Mouse (Mus musculus): ENCODE results near the gene Foxn1. TPM values are rescaled to one million over a fixed set of nuclear protein-coding genes. Genes with fewer than 3 reads are reported as not detected.

The Foxn1 gene
- polyA plus RNA-seq, 1 experiment = not detected

DNA sequence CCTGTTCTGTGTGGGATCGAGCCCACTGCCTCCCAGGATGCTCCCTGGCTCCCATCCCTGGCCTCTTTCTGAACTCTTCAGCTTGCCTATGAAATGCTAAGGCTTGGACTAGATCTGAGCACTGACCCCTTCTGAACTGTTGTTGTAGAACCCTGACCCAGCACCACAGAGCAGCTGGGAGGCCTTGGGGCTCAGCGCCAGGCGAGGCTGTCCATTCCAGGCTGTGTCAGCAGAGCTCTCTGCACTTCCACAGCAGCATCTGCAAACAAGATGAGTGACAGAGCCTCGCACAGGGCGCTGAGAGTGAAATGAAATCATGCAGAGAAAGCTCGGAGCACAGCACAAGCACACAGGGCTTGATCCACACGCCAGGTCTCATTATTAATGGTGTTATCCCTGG, 13.7 kb downstream of the Foxn1 start:
- 83% methylated on average over 7 of the region's 7 CpGs for WGBS
- no peak overlapping the region for H3K4me3 ChIP-seq (replicated peaks; ENCODE audit: control insufficient read depth, low read depth, low read length)
- TF ChIP-seq CTCF (IDR thresholded peaks at IDR 0.05; ENCODE audit: control insufficient read depth, insufficient read depth, low read length) (no peak), POLR2A (IDR thresholded peaks at IDR 0.05; ENCODE audit: borderline replicate concordance, control insufficient read depth, low read depth, low read length) (no peak)
- no peak overlapping the region for H3K27ac ChIP-seq (ENCODE audit: control insufficient read depth, insufficient read depth, low read depth, low read length, poor library complexity)
- H3K4me1 ChIP-seq (ENCODE audit: control insufficient read depth, insufficient read depth, low read length) = no peaks in the 10 kb centered on the region

DNA sequence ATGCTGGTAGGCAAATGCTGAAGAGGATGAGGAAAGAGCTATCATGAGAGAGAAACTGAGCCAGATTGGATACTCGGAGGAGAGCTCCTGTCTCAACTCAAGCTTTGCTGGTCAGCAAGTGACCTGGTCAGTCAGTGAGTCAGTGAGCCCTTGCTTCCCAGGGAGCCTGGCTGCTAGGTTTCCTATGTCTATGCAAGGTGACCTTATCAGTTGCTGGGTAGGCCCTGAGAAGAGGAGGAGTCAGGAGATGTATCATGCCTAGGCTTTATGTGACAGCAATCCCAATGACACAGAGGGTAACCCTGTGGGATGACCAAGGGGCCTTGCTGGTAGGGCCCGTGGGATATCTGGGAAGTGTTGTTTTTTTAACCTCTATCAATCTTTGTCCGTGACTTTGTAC, 14.2 kb downstream of the Foxn1 start:
- H3K4me3 ChIP-seq (replicated peaks; ENCODE audit: control insufficient read depth, low read depth, low read length) = no peak overlapping the region
- whole genome bisulfite sequencing = 73% methylated on average over 3 of the region's 3 CpGs
- TF ChIP-seq CTCF (IDR thresholded peaks at IDR 0.05; ENCODE audit: control insufficient read depth, insufficient read depth, low read length) (no peak), POLR2A (IDR thresholded peaks at IDR 0.05; ENCODE audit: borderline replicate concordance, control insufficient read depth, low read depth, low read length) (no peak)

DNA sequence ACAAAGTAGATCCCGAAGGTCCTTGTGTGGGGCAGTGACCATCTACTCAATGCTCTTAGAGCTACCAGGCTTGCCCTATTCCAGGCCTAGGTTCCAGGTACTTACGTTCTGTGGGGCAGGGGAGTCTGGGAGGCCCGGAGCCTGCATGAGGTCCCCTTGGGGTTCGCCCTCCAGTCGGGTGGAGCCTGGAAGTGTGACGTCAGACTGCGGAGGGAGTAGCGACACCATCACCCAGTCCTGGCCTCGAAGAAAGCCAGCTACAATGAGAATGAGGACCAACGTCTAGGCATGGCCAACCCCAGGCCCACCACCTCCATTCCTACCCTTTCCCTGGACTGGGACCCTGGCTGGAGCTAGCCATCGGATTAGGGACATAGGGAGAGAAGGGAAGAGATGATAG, 14.6 kb downstream of the Foxn1 start:
- WGBS = 83% methylated on average over 11 of the region's 11 CpGs
- H3K4me3 ChIP-seq (replicated peaks; ENCODE audit: control insufficient read depth, low read depth, low read length) = no peak overlapping the region
- H3K4me1 ChIP-seq (ENCODE audit: control insufficient read depth, insufficient read depth, low read length) = no peaks in the 10 kb centered on the region
- no peak overlapping the region for H3K27ac ChIP-seq (ENCODE audit: control insufficient read depth, insufficient read depth, low read depth, low read length, poor library complexity)
- no peak for TF ChIP-seq POLR2A (IDR thresholded peaks at IDR 0.05; ENCODE audit: borderline replicate concordance, control insufficient read depth, low read depth, low read length)
- TF ChIP-seq CTCF (IDR thresholded peaks at IDR 0.05; ENCODE audit: control insufficient read depth, insufficient read depth, low read length) = no peak

More for the DNA sequence above, 14.2 kb downstream of the Foxn1 start:
- Histone ChIP-seq H3K27ac (ENCODE audit: control insufficient read depth, insufficient read depth, low read depth, low read length, poor library complexity) (no peak overlapping the region), H3K4me1 (ENCODE audit: control insufficient read depth, insufficient read depth, low read length) (no peaks in the 10 kb centered on the region)

DNA sequence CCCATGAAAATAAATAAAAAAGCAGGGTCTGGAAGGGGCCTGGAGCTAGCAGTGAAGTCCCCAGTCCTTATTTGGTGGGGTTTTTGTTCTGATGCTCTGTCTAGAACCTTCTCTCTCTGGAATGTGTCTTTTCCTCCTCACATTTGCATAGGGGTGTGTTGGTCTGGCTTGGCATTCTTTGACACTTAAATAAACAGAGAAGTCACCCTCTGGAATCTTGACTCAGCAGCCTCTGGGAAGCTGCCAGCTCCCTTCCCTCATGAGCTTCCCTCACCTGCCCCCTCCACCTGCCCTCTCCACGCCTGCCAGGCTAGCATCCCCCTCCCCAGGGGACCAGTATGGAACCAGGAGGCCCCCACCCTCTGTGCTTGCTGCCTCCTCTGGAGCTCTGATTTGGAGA, 16.0 kb downstream of the Foxn1 start:
- no peak for TF ChIP-seq POLR2A (IDR thresholded peaks at IDR 0.05; ENCODE audit: borderline replicate concordance, control insufficient read depth, low read depth, low read length)
- TF ChIP-seq CTCF (IDR thresholded peaks at IDR 0.05; ENCODE audit: control insufficient read depth, insufficient read depth, low read length) = no peak
- 30% methylated on average over 1 of the region's 1 CpGs for WGBS
- Histone ChIP-seq H3K4me3 (replicated peaks; ENCODE audit: control insufficient read depth, low read depth, low read length) (no peak overlapping the region), H3K27ac (ENCODE audit: control insufficient read depth, insufficient read depth, low read depth, low read length, poor library complexity) (no peak overlapping the region), H3K4me1 (ENCODE audit: control insufficient read depth, insufficient read depth, low read length) (no peaks in the 10 kb centered on the region)

DNA sequence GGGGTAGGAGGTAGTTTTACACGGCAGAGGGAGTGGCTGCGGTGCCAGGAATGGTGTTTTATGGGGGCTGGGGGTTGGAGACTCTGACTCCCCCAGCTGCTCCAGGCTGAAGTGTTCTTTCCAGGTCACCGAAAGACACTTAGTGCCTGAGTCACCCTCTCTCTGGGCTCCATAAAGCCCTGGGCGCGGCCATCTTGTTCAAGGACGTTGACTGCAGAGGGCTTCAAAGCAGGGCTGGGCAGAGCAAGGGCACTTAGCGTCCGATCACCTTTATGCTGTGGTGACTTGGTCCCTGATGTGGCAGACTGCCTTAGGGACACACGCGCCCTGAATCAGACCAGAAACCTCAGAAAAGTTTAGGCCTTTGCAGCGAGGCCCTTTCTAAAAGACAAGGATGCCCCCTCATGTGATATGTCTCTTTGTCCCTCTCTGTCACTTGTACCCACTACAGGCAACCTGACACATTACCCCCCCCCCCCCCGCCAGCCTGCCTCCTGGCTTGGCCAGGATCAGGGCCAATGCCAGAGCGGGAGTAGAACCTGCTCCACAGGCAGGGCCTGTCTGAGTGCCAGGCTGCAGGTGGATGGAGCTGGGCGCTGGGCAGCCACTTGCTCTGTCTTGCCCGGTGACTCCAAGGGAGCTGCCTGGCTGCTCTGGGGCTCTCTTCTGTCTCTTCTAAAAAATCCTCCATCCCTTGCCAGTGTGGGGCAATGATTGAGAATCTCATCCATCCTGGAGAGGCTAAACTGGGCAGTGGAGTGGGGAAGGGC, 18.7 kb downstream of the Foxn1 start:
- Histone ChIP-seq H3K27ac (ENCODE audit: control insufficient read depth, insufficient read depth, low read depth, low read length, poor library complexity) (no peak overlapping the region), H3K4me3 (replicated peaks; ENCODE audit: control insufficient read depth, low read depth, low read length) (no peak overlapping the region), H3K4me1 (ENCODE audit: control insufficient read depth, insufficient read depth, low read length) (no peaks in the 10 kb centered on the region)
- TF ChIP-seq CTCF (IDR thresholded peaks at IDR 0.05; ENCODE audit: control insufficient read depth, insufficient read depth, low read length) (no peak), POLR2A (IDR thresholded peaks at IDR 0.05; ENCODE audit: borderline replicate concordance, control insufficient read depth, low read depth, low read length) (no peak)
- WGBS = 90% methylated on average over 15 of the region's 15 CpGs

DNA sequence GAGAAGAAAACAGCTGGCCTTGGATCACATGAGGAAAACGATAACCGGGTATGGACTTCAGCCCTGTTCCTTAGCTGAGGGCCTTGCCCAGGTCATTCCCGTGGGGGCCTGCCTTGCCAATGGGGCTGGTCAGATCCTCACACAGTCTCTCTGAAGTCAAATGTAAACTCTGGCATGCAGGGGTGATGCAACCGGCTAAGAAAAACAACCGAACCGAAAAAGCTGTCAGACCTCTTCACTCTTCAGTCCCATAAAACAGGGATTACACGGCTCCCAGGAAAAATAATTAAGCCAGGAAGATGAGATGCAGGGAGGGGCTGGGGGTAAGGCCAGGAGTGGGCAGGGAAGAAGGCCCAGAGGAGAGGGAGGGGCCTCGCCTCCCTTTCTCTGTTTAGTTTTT, 22.3 kb downstream of the Foxn1 start:
- no peak overlapping the region for H3K4me3 ChIP-seq (replicated peaks; ENCODE audit: control insufficient read depth, low read depth, low read length)
- H3K27ac ChIP-seq (ENCODE audit: control insufficient read depth, insufficient read depth, low read depth, low read length, poor library complexity) = no peak overlapping the region
- H3K4me1 ChIP-seq (ENCODE audit: control insufficient read depth, insufficient read depth, low read length) = no peaks in the 10 kb centered on the region
- WGBS = 68% methylated on average over 8 of the region's 8 CpGs
- TF ChIP-seq POLR2A (IDR thresholded peaks at IDR 0.05; ENCODE audit: borderline replicate concordance, control insufficient read depth, low read depth, low read length) (no peak), CTCF (IDR thresholded peaks at IDR 0.05; ENCODE audit: control insufficient read depth, insufficient read depth, low read length) (no peak)

DNA sequence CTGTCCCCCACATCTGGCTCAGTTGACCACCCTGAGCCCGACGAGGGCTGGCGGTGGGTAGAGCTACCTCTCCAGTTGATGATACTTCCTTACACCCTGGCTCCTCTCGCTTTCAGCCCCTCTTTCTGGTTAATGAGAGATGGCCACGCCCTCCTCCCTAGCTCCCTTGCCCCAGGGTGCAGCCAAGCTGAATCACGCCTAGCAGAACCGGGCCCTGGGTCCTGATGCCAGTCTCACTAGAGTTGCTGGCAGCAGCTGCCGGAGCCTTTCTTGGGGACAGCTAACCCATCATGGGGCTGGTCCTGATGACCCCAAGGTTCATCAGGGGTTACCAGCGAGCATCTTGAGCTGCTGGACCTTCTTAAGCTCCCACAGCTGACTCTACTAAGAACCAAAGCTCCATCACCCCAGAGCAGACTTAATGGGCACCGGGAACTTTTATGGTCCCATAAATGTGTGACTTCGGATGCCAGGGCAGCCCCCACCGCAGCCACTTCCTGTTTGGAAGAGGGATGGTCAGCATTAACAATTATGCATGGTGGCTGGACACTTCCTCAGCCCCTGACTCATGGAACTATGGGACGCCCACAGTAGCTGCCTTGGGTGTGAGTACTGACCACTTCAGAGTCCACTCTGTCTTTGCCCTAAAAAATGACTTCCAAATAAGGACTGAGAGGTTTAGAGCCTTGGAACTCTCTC, 22.9 kb downstream of the Foxn1 start:
- no peak overlapping the region for H3K4me3 ChIP-seq (replicated peaks; ENCODE audit: control insufficient read depth, low read depth, low read length)
- 69% methylated on average over 13 of the region's 13 CpGs for WGBS
- TF ChIP-seq POLR2A (IDR thresholded peaks at IDR 0.05; ENCODE audit: borderline replicate concordance, control insufficient read depth, low read depth, low read length) = no peak
- H3K4me1 ChIP-seq (ENCODE audit: control insufficient read depth, insufficient read depth, low read length) = no peaks in the 10 kb centered on the region
- no peak overlapping the region for H3K27ac ChIP-seq (ENCODE audit: control insufficient read depth, insufficient read depth, low read depth, low read length, poor library complexity)

DNA sequence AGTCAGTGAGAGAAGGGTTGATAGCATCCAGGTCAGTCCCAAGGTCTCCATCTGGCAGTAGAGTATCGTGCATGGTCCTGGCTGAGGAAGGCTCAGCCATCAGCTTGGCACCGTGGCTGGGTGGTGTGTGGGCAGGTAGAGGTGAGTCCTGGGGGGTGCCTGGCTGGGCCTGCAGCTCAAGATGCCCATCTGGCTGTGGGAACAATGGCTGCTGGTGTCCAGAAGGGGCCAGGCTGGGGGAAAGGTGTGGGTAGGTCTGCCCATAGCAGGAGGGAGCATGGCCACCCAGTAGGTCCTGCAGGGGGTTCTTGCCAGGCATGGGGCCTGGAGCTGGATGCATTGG, 25.6 kb downstream of the Foxn1 start:
- no peak overlapping the region for H3K27ac ChIP-seq (ENCODE audit: control insufficient read depth, insufficient read depth, low read depth, low read length, poor library complexity)
- H3K4me1 ChIP-seq (ENCODE audit: control insufficient read depth, insufficient read depth, low read length) = no peaks in the 10 kb centered on the region
- no peak overlapping the region for H3K4me3 ChIP-seq (replicated peaks; ENCODE audit: control insufficient read depth, low read depth, low read length)
- WGBS = 67% methylated on average over 2 of the region's 2 CpGs
- TF ChIP-seq POLR2A (IDR thresholded peaks at IDR 0.05; ENCODE audit: borderline replicate concordance, control insufficient read depth, low read depth, low read length) = no peak
- TF ChIP-seq CTCF (IDR thresholded peaks at IDR 0.05; ENCODE audit: control insufficient read depth, insufficient read depth, low read length) = no peak

Measured in bone marrow, adult 2 months (tissue).